Mouse (Mus musculus) MEL (cell line): ENCODE measurements around the gene Gxylt1.

Experiments
- CTCF ChIP-seq, 3 experiments: IDR thresholded peaks in 2 of 3; conservative IDR thresholded peaks in 1 of 3; 2 replicates each; pipeline ENCODE4 v1.5.1; 2011 to 2012; ENCODE audit warnings: low read length in 3 of 3, low read depth in 2 of 3, mild to moderate bottlenecking in 2 of 3, improper control_type of control experiment in 1 of 3, inconsistent platforms in 1 of 3, mixed read lengths in 1 of 3, moderate library complexity in 1 of 3; ENCODE audit not compliant: control insufficient read depth in 1 of 3, insufficient read depth in 1 of 3, poor library complexity in 1 of 3, severe bottlenecking in 1 of 3
- EP300 ChIP-seq, 2 experiments: IDR thresholded peaks; 2 replicates each; pipeline ENCODE4 v1.6.1; 2011; ENCODE audit warnings: improper control_type of control experiment in 2 of 2, low read length in 2 of 2, low read depth in 1 of 2, mild to moderate bottlenecking in 1 of 2
- NRF1 ChIP-seq: IDR thresholded peaks from 2 replicates; pipeline ENCODE4 v1.6.1; 2014; ENCODE audit warnings: low read depth, mild to moderate bottlenecking, inconsistent platforms, low read length, improper control_type of control experiment, moderate library complexity; ENCODE audit not compliant: poor library complexity, insufficient read depth, severe bottlenecking
- SMC3 ChIP-seq: IDR thresholded peaks from 2 replicates; pipeline ENCODE4 v1.6.1; 2011; ENCODE audit warnings: low read depth, low read length, improper control_type of control experiment
- TAL1 ChIP-seq: IDR thresholded peaks from 2 replicates; pipeline ENCODE4 v1.6.1; 2012; ENCODE audit warnings: mild to moderate bottlenecking, inconsistent platforms, low read length, moderate library complexity, mixed read lengths
- ZKSCAN1 ChIP-seq: IDR thresholded peaks from 2 replicates; pipeline ENCODE4 v1.6.1; 2012; ENCODE audit warnings: low read depth, mild to moderate bottlenecking, inconsistent platforms, low read length, improper control_type of control experiment, moderate library complexity

- no peak for TF ChIP-seq EP300 (IDR thresholded peaks at IDR 0.05; ENCODE audit: low read depth in 1 of 2, low read length in 2 of 2)
- no peak for TF ChIP-seq SMC3
- TF ChIP-seq CTCF (IDR thresholded peaks at IDR 0.05 in 2 of 3, conservative IDR thresholded peaks at IDR 0.05 in 1 of 3; ENCODE audit: control insufficient read depth in 1 of 3, insufficient read depth in 1 of 3, low read depth in 2 of 3, low read length in 3 of 3, poor library complexity in 1 of 3, severe bottlenecking in 1 of 3), result no peak
- TF ChIP-seq TAL1, result no peak
- no peak for TF ChIP-seq NRF1
- no peak for TF ChIP-seq ZKSCAN1
Measured at GRCm38 (mm10) chr15:93276276-93276675, 1.3 kb upstream of the Gxylt1 start.
